ENCODE assay signal across 11 mouse cellular contexts in genomic region chr3:84715073-84715768, GRCm38 (mm10). TPM values are rescaled to one million over a fixed set of nuclear protein-coding genes. Genes with fewer than 3 reads are reported as not detected.
DNase-seq lines count a peak whose midpoint lies in the region; ATAC-seq and TF ChIP-seq lines count a peak whose summit lies in the region.
"Had no signal": no experiment of that assay in that cellular context is flagged by ENCODE, and none has a peak within 500 bp of the region (broad histone marks: within the 10 kb centered on the region; RNA-seq: fewer than 3 reads in every experiment).

No protein-coding gene starts in this region.

- TF ChIP-seq CTCF in thymus, adult 2 months (IDR thresholded peaks at IDR 0.05; ENCODE audit: borderline replicate concordance, control insufficient read depth, extremely low read depth, insufficient read depth, low read length, poor library complexity), result no peak
- no peak for TF ChIP-seq CTCF in liver, postnatal 0 days (IDR thresholded peaks at IDR 0.05; ENCODE audit: low read depth)

- H3K27me3 ChIP-seq in thymus, adult 2 months (ENCODE audit: control insufficient read depth, insufficient read depth, low read length), result no peaks in the 10 kb centered on the region
- no peaks in the 10 kb centered on the region for H3K27me3 ChIP-seq in liver, postnatal 0 days (ENCODE audit: insufficient read depth, low read length)
- no peaks in the 10 kb centered on the region for H3K27me3 ChIP-seq in splenic B cell, adult 2 months (ENCODE audit: control insufficient read depth, insufficient read depth, low read length, poor library complexity, severe bottlenecking)

- no peak overlapping the region for H3K9ac ChIP-seq in liver, postnatal 0 days (replicated peaks)

- H3K36me3 ChIP-seq in thymus, adult 2 months (ENCODE audit: control insufficient read depth, insufficient read depth, low read length), result no peaks in the 10 kb centered on the region
- H3K36me3 ChIP-seq in liver, postnatal 0 days (replicated peaks; ENCODE audit: insufficient read depth, low read length), result no peaks in the 10 kb centered on the region
- no peaks in the 10 kb centered on the region for H3K36me3 ChIP-seq in splenic B cell, adult 2 months (ENCODE audit: control insufficient read depth, insufficient read depth, low read length, poor library complexity, severe bottlenecking)

- TF ChIP-seq EP300 in liver, postnatal 0 days (IDR thresholded peaks at IDR 0.05; ENCODE audit: low read depth), result no peak; the same call in 1 of the 2 replicates

- H3K27ac ChIP-seq in thymus, adult 2 months (ENCODE audit: control insufficient read depth, insufficient read depth, low read length), result peak overlapping the region; percentile 7; the same call in 1 of the 2 replicates
- H3K27ac ChIP-seq in liver, postnatal 0 days (ENCODE audit: low read depth), result no peak overlapping the region

- H3K4me3 ChIP-seq in thymus, adult 2 months (ENCODE audit: control insufficient read depth, insufficient read depth, low read length), result no peak overlapping the region
- H3K4me3 ChIP-seq in liver, postnatal 0 days (ENCODE audit: low read depth, low read length), result no peak overlapping the region

- peak; percentile 63 for ATAC-seq in liver, postnatal 0 days

- DNase-seq in cerebellum, postnatal 10 days, result peak; percentile 52 to 59
- no peak for DNase-seq in cerebellum, adult 11 months
- no peak for DNase-seq in thymus, adult 2 months
- no peak for DNase-seq in thymus, postnatal 14 days
- no peak for DNase-seq in liver, postnatal 0 days
- peak; percentile 85 for DNase-seq in splenic B cell, adult 2 months (ENCODE audit: low read depth, low spot score)
- no peak for DNase-seq in embryo, embryonic 10 days (ENCODE audit: low spot score)
- no peak for DNase-seq in retina, postnatal 1 day
- DNase-seq: cerebellum, postnatal 25 days; gastrocnemius, postnatal 10 days; right cerebral cortex, postnatal 14 days had no signal

- 35% methylated on average over 15 of the region's 15 CpGs for WGBS in thymus, adult 2 months
- 52% methylated on average over 15 of the region's 15 CpGs for WGBS in liver, postnatal 0 days (ENCODE audit: insufficient replicate concordance)

- H3K9me3 ChIP-seq in liver, postnatal 0 days (ENCODE audit: low read length), result no peaks in the 10 kb centered on the region

- peak overlapping the region; percentile 26; the same call in 1 of the 2 replicates for H3K4me2 ChIP-seq in liver, postnatal 0 days (ENCODE audit: low read depth, low read length)

- peaks cover 28% of the 10 kb centered on the region for H3K4me1 ChIP-seq in thymus, adult 2 months (replicated peaks; ENCODE audit: control insufficient read depth, insufficient read depth, low read length)
- H3K4me1 ChIP-seq in liver, postnatal 0 days (ENCODE audit: insufficient read depth), result 0 out of 2 replicates have a peak, but pooled peaks cover 2% of the 10 kb centered on the region

- TF ChIP-seq POLR2A in thymus, adult 2 months (IDR thresholded peaks at IDR 0.05; ENCODE audit: control insufficient read depth, extremely low read depth, insufficient read depth, low read length, poor library complexity), result no peak

RNA-seq across cellular contexts. Expression of gene Tmem154, which starts 49.2 kb away (rescaled TPM):
- polyA plus RNA-seq in thymus, adult 2 months (2012; rRNA removed), result 12.4 and 14.4 TPM in 2 replicates
- polyA plus RNA-seq in liver, postnatal 0 days (2015; fragmentation: Nextera tagmentation; extraction: Ambion mirVana), result 2.9 and 3.5 TPM in 2 replicates

Comparison
In these comparisons a context has a peak if more than half of its experiments do, and no peak if none do; other contexts are left out.
1. DNase-seq: peak in cerebellum, postnatal 10 days (2 of 2) and splenic B cell, adult 2 months (single experiment); none in cerebellum, adult 11 months (single experiment), thymus, adult 2 months (single experiment), thymus, postnatal 14 days (single experiment), liver, postnatal 0 days (single experiment), embryo, embryonic 10 days (single experiment) and retina, postnatal 1 day (single experiment).